Mouse (Mus musculus): Measurements from ENCODE around the gene Srf.
"Not testable (repeated sequence)": the region's sequence is repeated elsewhere in the genome, so short reads cannot be mapped to it uniquely, and the experiment has no call there.

The Srf gene

GRCm38 (mm10) chr17:46555673-46556583 is at the start of gene Srf:
Gene Srf, minus strand, starts transcription at chr17:46556175.
- DNase-seq (ENCODE audit: low spot score) = peak; percentile 98

GRCm38 (mm10) chr17:46605126-46605525 is 49.2 kb upstream of the Srf start:
- no peak for DNase-seq (ENCODE audit: low spot score)

- no peak for DNase-seq (ENCODE audit: low spot score)
Measured at GRCm38 (mm10) chr17:46603229-46603628, 47.3 kb upstream of the Srf start.

- no peak for DNase-seq (ENCODE audit: low spot score)
Measured at GRCm38 (mm10) chr17:46602212-46602611, 46.2 kb upstream of the Srf start.

- no peak for DNase-seq (ENCODE audit: low spot score)
Measured at GRCm38 (mm10) chr17:46600569-46600968, 44.6 kb upstream of the Srf start.

- no peak for DNase-seq (ENCODE audit: low spot score)
Measured at GRCm38 (mm10) chr17:46598963-46599362, 43.0 kb upstream of the Srf start.

- no peak for DNase-seq (ENCODE audit: low spot score)
Measured at GRCm38 (mm10) chr17:46597956-46598355, 42.0 kb upstream of the Srf start.

GRCm38 (mm10) chr17:46595336-46595735 is 39.4 kb upstream of the Srf start:
- no peak for DNase-seq (ENCODE audit: low spot score)

GRCm38 (mm10) chr17:46594606-46595005 is 38.6 kb upstream of the Srf start:
- no peak for DNase-seq (ENCODE audit: low spot score)

- no peak for DNase-seq (ENCODE audit: low spot score)
Measured at GRCm38 (mm10) chr17:46593124-46593523, 37.1 kb upstream of the Srf start.

GRCm38 (mm10) chr17:46591406-46591805 is 35.4 kb upstream of the Srf start:
- DNase-seq (ENCODE audit: low spot score) = no peak

- no peak for DNase-seq (ENCODE audit: low spot score)
Measured at GRCm38 (mm10) chr17:46590439-46590838, 34.5 kb upstream of the Srf start.

- no peak for DNase-seq (ENCODE audit: low spot score)
Measured at GRCm38 (mm10) chr17:46589635-46590314, 33.8 kb upstream of the Srf start.

- no peak for DNase-seq (ENCODE audit: low spot score)
Measured at GRCm38 (mm10) chr17:46588913-46589312, 32.9 kb upstream of the Srf start.

- no peak for DNase-seq (ENCODE audit: low spot score)
Measured at GRCm38 (mm10) chr17:46588173-46588572, 32.2 kb upstream of the Srf start.

GRCm38 (mm10) chr17:46586327-46586726 is 30.4 kb upstream of the Srf start:
- no peak for DNase-seq (ENCODE audit: low spot score)

- no peak for DNase-seq (ENCODE audit: low spot score)
Measured at GRCm38 (mm10) chr17:46578650-46579049, 22.7 kb upstream of the Srf start.

- no peak for DNase-seq (ENCODE audit: low spot score)
Measured at GRCm38 (mm10) chr17:46576070-46576469, 20.1 kb upstream of the Srf start.

GRCm38 (mm10) chr17:46574535-46574934 is 18.6 kb upstream of the Srf start:
- DNase-seq (ENCODE audit: low spot score) = no peak

GRCm38 (mm10) chr17:46571005-46571404 is 15.0 kb upstream of the Srf start:
- DNase-seq (ENCODE audit: low spot score) = no peak

- no peak for DNase-seq (ENCODE audit: low spot score)
Measured at GRCm38 (mm10) chr17:46559146-46559545, 3.2 kb upstream of the Srf start.

GRCm38 (mm10) chr17:46558151-46558550 is 2.2 kb upstream of the Srf start:
- no peak for DNase-seq (ENCODE audit: low spot score)

GRCm38 (mm10) chr17:46557321-46557720 is 1.3 kb upstream of the Srf start:
- DNase-seq (ENCODE audit: low spot score) = not testable (repeated sequence)
